Mouse (Mus musculus): Measurements from ENCODE around the gene Plet1.

Gene Plet1

DNA sequence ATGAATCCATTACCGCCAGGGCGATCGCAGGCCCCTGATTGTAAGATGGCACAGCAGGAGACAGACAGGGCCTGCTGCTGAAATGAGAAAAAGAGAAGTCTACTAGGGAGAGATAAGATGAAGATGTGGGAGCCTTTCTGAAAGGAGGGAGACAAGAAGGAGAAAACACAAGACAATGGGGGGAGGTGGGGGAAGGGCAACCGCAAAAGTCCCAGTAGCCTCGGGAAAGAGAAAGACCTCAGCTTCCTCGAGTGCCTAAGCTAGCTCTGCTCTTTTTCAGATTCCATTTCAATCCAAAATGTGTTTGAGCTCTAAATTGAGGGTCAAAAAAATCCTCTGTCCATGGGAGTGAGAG lies 1.8 kb downstream of the Plet1 start:
- no peak for DNase-seq

DNA sequence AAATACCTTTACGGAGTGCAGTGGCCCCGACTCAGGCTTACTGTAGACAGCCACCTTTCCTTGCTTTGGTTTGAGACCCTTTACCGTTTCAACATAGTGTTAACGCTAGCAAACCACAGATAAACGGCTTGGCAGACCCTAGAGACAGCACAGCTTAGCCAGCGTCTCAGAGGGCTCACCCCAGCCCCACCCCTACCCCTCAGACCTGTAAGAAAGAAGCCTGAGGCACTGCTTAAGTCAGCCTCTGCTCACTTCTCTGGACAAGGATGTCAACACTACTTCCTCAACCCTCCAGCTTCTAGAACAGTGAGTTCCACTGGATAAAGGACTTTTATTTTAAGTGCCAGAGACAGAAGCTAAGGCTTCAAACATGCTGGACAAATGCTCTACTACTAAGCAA lies 2.2 kb downstream of the Plet1 start:
- DNase-seq, result no peak

DNA sequence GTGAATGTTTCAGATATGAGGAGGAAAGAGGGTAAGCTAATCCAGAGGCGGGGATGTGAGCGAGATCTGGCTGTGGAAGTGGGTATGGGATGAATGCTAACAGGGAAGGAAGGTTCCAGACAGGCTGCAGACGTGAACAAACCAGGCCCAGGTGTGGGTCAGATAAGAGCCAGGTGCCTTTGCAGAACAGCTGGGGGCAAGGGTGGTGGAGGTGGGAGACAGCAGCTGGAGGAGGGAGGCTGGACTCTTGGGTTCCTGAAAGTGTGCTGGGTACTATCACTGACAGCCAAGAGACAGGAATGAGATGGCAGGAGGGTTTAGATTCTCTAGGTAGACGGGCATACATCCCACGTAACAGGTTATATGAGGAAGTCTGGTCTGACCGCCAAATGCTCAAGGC lies 2.8 kb downstream of the Plet1 start:
- no peak for DNase-seq

- DNase-seq, result no peak
Measured at GRCm38 (mm10) chr9:50497536-50497935, 3.2 kb downstream of the Plet1 start.

- no peak for DNase-seq
Measured at GRCm38 (mm10) chr9:50498815-50499214, 4.5 kb downstream of the Plet1 start.

DNA sequence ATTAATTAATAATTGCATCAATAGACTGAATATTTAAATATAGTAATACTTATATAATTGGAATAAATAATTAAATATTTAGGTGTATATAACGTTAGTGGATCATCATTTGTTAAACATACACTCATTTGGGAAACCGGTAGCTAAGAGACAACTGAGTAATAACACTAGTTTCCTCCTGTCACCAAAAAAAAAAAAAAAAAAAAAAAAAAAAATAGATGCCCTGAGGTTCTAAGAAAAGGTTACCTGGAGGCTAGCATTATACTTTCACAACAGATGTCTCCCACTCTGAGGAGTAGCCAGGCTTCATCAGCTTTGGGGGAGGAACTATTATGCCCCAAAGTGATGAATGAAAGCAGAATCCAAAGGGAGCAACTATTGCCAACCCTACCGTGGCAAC lies 5.5 kb downstream of the Plet1 start:
- DNase-seq, result no peak

- no peak for DNase-seq
Measured at GRCm38 (mm10) chr9:50500467-50500973, 6.2 kb downstream of the Plet1 start.

- no peak for DNase-seq
Measured at GRCm38 (mm10) chr9:50500974-50501501, 6.7 kb downstream of the Plet1 start.

- no peak for DNase-seq
Measured at GRCm38 (mm10) chr9:50502949-50503348, 8.6 kb downstream of the Plet1 start.

GRCm38 (mm10) chr9:50505405-50505804 lies 11.1 kb downstream of the Plet1 start:
- no peak for DNase-seq

DNA sequence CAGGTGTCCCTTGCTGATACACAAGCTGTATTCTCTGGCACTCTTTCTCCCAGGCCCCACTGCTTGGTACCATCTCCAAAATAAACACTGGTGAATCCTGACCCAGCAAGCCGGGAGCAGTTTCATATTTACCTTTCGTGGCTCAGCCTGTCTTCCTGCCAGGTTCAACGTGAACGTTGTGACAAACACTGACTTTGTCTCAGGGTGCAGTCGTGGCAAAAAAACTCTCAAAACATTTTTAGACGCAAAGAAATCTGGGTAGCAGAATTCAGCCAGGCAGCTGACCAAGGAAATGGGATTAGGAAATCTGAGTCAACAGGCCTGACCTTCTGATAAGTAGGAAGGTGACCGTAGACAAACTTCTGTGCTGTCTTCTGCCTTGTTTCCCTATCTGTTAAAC lies 13.2 kb downstream of the Plet1 start:
- peak; percentile 12 to 16 for DNase-seq

GRCm38 (mm10) chr9:50515462-50515861 lies 21.1 kb downstream of the Plet1 start:
- DNase-seq, result no peak

GRCm38 (mm10) chr9:50518781-50519180 lies 24.5 kb downstream of the Plet1 start:
- no peak for DNase-seq

- DNase-seq, result no peak
Measured at GRCm38 (mm10) chr9:50520748-50521147, 26.4 kb downstream of the Plet1 start.

DNA sequence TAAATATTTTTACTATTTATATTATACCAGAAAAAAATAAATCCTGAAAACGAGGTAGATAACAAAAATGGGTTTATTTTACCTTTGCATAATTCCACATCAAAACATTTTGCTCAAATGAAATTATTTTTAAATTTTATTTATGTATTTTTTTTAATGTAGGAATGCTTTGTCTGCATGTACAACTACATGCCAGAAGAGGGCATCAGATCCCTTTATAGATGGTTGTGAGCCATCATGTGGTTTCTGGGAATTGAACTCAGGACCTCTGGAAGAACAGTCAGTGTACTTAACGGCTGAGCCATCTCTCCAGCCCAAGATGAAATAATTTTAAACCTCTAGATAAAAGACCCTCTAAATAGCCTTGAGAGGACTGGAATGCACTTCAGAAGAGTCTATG lies 27.2 kb downstream of the Plet1 start:
- no peak for DNase-seq

DNA sequence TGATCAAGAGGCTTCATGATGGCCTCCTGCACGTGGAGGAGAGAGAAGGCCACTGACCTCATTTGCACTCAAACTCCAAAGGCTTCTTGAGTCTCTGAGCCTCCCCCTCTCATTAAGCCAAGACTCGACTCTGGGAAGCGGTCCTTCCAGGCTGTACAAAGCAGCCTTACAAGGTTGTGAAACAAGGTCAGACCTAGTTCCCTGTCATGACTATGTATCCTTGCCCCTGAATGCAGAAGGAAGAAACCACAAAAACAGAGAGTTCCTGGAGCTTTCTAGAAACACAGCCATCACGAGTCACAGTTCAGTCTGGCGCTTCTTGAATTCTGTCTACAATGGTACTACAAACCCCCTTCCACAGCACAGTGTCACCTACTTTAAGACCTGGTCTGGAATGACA lies 28.2 kb downstream of the Plet1 start:
- DNase-seq, result no peak

DNA sequence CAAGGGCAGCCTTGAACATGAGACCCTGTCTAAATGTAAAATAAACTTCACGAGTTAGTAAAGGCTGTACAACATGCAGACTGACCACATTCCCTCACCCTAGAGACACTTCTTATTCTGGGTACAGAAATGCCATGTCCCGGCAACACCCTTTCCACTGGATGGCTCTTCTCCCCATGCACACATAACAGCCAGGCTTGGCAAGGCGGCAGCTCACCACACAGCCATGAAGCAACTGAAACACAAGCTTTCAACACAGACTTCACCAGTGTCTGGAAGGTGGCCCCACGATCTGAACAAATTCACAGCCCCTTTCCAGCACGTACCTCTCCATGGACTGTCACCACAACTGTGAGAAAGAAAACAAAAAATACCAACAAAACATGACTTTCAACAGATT lies 30.6 kb downstream of the Plet1 start:
- DNase-seq, result no peak

DNA sequence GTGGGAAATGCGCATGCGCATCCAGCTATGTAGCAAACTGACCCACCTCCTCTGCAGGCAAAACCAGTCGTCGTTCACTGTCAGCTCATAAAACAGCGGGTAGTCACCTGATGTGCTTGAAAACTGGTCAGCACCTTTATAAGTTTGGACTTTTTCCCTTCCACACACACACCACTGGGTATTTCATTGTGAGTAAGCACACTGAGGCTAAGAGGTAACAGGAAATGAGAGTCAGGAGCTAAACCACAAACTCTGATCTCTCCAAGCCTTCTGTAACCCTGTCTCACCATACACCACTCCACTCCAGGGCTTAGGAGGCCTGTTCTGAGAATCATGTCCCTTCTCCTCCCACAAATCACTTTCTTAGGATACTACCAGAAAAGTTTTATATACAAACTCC lies 31.3 kb downstream of the Plet1 start:
- no peak for DNase-seq

DNA sequence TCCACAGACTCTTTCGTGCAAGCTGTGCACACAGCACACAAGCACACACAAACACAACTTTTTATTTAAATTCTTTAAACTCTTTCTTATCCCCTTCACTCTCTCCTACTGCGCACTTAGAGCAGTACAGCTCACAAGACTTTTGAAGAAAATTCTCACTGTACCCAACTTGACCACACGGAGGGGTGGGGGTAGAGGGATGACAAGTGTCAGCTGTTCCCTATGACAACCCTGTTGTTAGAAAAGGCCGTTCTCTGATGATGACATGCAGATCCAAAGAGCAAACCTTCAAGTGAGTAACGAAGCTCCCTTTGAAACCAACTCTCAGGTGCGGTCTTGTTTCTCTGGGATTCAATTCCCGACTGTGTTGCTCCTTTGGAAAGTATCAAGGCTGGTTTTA lies 33.5 kb downstream of the Plet1 start:
- no peak for DNase-seq

DNA sequence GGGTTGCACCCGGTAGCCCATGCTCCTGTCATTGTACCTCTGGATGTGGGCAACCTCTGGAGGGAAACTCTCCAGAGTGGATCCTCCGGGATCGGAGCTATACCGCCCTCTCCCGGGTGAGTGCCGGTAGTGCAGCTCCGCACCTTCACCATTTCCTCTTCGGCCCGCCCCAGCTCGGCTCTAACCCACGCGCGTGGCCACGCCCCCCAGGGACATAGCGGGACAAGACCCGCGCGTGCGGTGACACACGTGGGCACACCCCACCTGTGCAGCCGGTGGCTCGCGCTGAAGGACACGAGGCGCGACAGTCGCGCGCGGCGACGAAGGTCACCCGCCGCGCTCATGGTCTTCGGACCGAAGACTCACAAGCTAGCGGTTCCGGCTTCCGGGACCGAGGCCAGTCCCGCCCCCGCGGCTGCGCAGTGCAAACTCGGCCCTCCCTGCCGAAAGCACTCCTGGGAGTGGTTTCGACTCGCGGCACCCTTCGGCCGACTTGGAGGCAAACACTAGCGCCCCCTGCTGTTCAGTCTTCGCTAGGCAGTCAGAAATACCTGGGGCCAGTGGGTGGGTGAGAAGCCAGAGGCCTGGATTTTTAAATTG lies 34.1 kb downstream of the Plet1 start, which contains the start of gene Pts:
Gene Pts (minus strand): TSS at position 432 of the 600 bp plus-strand sequence.
- peak; percentile 96 to 98 for DNase-seq

GRCm38 (mm10) chr9:50530890-50531289 lies 36.6 kb downstream of the Plet1 start:
- DNase-seq, result peak in 1 of 2 experiments; percentile 14

- no peak for DNase-seq
Measured at GRCm38 (mm10) chr9:50533328-50533727, 39.0 kb downstream of the Plet1 start.

- no peak for DNase-seq
Measured at GRCm38 (mm10) chr9:50533791-50534190, 39.5 kb downstream of the Plet1 start.

GRCm38 (mm10) chr9:50535930-50536329 lies 41.6 kb downstream of the Plet1 start:
- DNase-seq, result no peak

GRCm38 (mm10) chr9:50536603-50537135 lies 42.3 kb downstream of the Plet1 start:
- DNase-seq, result no peak
